Mouse (Mus musculus) kidney, embryonic 16.5 days (tissue): ENCODE measurements around the gene Fuom. TPM values are rescaled to one million over a fixed set of nuclear protein-coding genes. Genes with fewer than 3 reads are reported as not detected.

ENCODE experiments used
- polyA plus RNA-seq: library from polyadenylated mRNA; unstranded; fragments of >200 nt; fragmentation: Nextera tagmentation; extraction: Ambion mirVana; gene quantifications from 2 replicates; pipeline ENCODE4 v1.2.1, GENCODE M21; 2015

Fuom gene
- polyA plus RNA-seq, 1 experiment from 2014 or later, result 41.3 TPM

Other genes starting within 250 kb of the Fuom start
- gene Kndc1, start 207.7 kb downstream of the Fuom start, polyA plus RNA-seq, result 0.12 and 0.22 TPM in 2 replicates
- gene Utf1, start 158.7 kb downstream of the Fuom start, polyA plus RNA-seq, result 0.21 TPM in 1 of 2 replicates, not detected in the other
- gene 6430531B16Rik, start 123.7 kb downstream of the Fuom start, polyA plus RNA-seq, result 0.71 and 0.94 TPM in 2 replicates
- 1.6 and 1.8 TPM in 2 replicates for gene Adam8, start 109.9 kb downstream of the Fuom start, polyA plus RNA-seq
- gene Zfp511, start 66.0 kb downstream of the Fuom start, polyA plus RNA-seq, result 38.0 and 40.6 TPM in 2 replicates
- 57.7 and 58.8 TPM in 2 replicates for gene Tubgcp2, start 65.8 kb downstream of the Fuom start, polyA plus RNA-seq
- not detected in 2 replicates for gene Msx3, start 53.4 kb downstream of the Fuom start, polyA plus RNA-seq
- gene Caly, start 19.9 kb downstream of the Fuom start, polyA plus RNA-seq, result 0.99 and 1.9 TPM in 2 replicates
- 0.27 and 0.62 TPM in 2 replicates for gene Prap1, start 9.0 kb downstream of the Fuom start, polyA plus RNA-seq
- 20.2 and 23.5 TPM in 2 replicates for gene Paox, start 13.4 kb upstream of the Fuom start, polyA plus RNA-seq
- 183 and 199 TPM in 2 replicates for gene Echs1, start 14.0 kb upstream of the Fuom start, polyA plus RNA-seq
- 30.5 and 33.8 TPM in 2 replicates for gene Mtg1, start 35.1 kb upstream of the Fuom start, polyA plus RNA-seq
- gene Sprn, start 52.4 kb upstream of the Fuom start, polyA plus RNA-seq, result 0.41 and 0.51 TPM in 2 replicates
- not detected in 2 replicates for gene Olfr522, start 62.3 kb upstream of the Fuom start, polyA plus RNA-seq
- not detected in 2 replicates for gene Olfr523, start 70.8 kb upstream of the Fuom start, polyA plus RNA-seq
- gene Olfr524, start 103.5 kb upstream of the Fuom start, polyA plus RNA-seq, result not detected in 2 replicates
- 0.04 TPM in 1 of 2 replicates, not detected in the other for gene Cd163l1, start 115.8 kb upstream of the Fuom start, polyA plus RNA-seq
- gene 5830411N06Rik, start 144.8 kb upstream of the Fuom start, polyA plus RNA-seq, result not detected in 2 replicates
- not detected in 2 replicates for gene Olfr525, start 218.4 kb upstream of the Fuom start, polyA plus RNA-seq
- gene Olfr527, start 231.6 kb upstream of the Fuom start, polyA plus RNA-seq, result not detected in 2 replicates